Mouse (Mus musculus) bone marrow macrophage, adult 2 months (primary cell): Measurements from ENCODE around the gene Kat6b.

Source experiments
- CTCF ChIP-seq: IDR thresholded peaks from 2 replicates; pipeline ENCODE4 v1.5.1; 2012; ENCODE audit warnings: low read depth, mild to moderate bottlenecking, low read length, moderate library complexity
- POLR2A ChIP-seq: IDR thresholded peaks from 2 replicates; pipeline ENCODE4 v1.6.1; 2012; ENCODE audit warnings: mild to moderate bottlenecking, low read depth, low read length, borderline replicate concordance

DNA sequence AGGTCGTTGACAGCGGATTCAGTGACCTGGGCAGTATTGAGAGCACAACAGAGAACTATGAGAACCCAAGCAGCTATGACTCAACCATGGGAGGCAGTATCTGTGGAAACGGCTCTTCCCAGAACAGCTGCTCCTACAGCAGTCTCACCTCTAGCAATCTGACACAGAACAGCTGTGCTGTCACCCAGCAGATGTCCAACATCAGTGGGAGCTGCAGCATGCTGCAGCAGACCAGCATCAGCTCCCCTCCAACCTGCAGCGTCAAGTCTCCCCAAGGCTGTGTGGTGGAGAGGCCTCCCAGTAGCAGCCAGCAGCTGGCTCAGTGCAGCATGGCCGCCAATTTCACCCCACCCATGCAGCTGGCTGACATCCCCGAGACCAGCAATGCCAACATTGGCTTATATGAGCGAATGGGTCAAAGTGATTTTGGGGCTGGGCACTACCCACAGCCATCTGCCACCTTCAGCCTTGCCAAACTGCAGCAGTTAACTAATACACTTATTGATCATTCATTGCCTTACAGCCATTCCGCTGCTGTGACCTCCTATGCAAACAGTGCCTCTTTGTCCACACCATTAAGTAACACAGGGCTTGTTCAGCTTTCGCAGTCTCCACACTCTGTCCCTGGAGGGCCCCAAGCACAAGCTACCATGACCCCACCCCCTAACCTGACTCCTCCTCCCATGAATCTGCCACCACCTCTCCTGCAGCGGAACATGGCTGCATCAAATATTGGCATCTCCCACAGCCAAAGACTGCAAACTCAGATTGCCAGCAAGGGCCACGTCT lies 188.6 kb downstream of the Kat6b start:
- no peak for TF ChIP-seq CTCF
- no peak for TF ChIP-seq POLR2A
